Mouse (Mus musculus) small intestine, adult 2 months (tissue): ENCODE results near the gene Otof.

Experiments used
- CTCF ChIP-seq: fragments of 200-500 bp; IDR thresholded peaks from 2 replicates; pipeline ENCODE4 v1.5.1; 2012; ENCODE audit warnings: low read depth, mild to moderate bottlenecking, control low read depth, inconsistent platforms, low read length, moderate library complexity, mixed read lengths; ENCODE audit not compliant: insufficient replicate concordance, insufficient read length; ENCODE audit errors: extremely low read depth
- POLR2A ChIP-seq: fragments of 200-500 bp; IDR thresholded peaks from 2 replicates; pipeline ENCODE4 v1.6.1; 2012; ENCODE audit warnings: low read depth, mild to moderate bottlenecking, control low read depth, inconsistent platforms, low read length, moderate library complexity

- no peak for TF ChIP-seq CTCF
- TF ChIP-seq POLR2A = no peak
These were observed 28.5 kb upstream of the Otof start for GRCm38 (mm10) chr5:30490215-30490614.
